Comparison of ENCODE assay signal across 17 mouse cellular contexts in the genomic region with DNA sequence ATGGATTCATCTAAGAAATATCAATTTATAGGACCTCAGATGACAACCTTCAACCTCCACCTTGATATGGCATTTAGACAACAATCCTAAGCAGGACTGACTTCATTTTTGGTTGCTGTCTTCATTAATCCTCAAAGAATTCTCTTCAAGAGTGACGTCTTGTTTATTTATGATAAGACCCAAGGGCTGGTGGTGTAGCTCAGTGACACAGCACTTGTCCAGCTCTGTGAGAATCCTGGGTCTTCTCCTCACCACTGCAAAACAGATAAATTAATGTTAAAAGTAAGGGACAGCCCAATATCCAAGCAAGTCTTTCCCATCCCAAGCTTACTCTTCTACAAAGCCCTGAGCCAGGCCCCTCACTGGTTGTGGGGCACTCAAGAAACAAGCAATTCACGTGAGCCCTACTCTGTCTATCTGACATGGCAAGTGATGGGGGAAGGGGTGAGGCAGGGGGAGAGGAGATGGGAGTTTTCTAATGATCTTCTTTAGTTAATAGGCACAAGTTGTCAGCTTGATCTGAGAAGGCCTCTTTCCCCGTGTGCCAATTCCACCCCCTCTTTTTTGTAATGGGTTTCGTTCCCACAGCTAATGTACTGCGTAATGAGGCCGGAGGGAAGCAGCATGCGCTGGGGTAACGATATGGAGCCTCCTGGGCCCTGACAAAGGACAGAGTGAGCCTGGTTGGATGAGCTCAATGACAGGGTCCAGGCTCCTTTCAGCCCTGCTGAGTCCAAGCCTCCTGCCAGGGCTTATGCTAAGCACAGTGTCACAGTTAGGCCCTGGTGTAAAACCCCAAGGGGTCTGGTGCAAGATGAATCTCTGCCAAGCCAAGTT.
A peak's percentile ranks its signal among the peaks of the same experiment; 100 is the strongest.
DNase-seq lines count a peak whose midpoint lies in the region; ATAC-seq and TF ChIP-seq lines count a peak whose summit lies in the region.
"Had no signal": no experiment of that assay in that cellular context is flagged by ENCODE, and none has a peak within 500 bp of the region (broad histone marks: within the 10 kb centered on the region; RNA-seq: fewer than 3 reads in every experiment).

No protein-coding gene starts in this region.

- WGBS in heart, embryonic 10.5 days, result 61% methylated on average over 8 of the region's 8 CpGs
- 42% methylated on average over 8 of the region's 8 CpGs for WGBS in hindbrain, embryonic 13.5 days
- WGBS in liver, postnatal 0 days (ENCODE audit: insufficient replicate concordance), result 74% methylated on average over 8 of the region's 8 CpGs

- peaks cover 31% of the 10 kb centered on the region for H3K4me1 ChIP-seq in heart, embryonic 10.5 days
- peaks cover 6% of the 10 kb centered on the region; the same call in 1 of the 2 replicates for H3K4me1 ChIP-seq in hindbrain, embryonic 13.5 days (replicated peaks)
- H3K4me1 ChIP-seq in liver, postnatal 0 days (ENCODE audit: insufficient read depth), result peaks cover 24% of the 10 kb centered on the region
- H3K4me1 ChIP-seq: neural tube, embryonic 12.5 days had no signal

- no peak overlapping the region for H3K4me3 ChIP-seq in heart, embryonic 10.5 days
- no peak overlapping the region for H3K4me3 ChIP-seq in hindbrain, embryonic 13.5 days
- no peak overlapping the region for H3K4me3 ChIP-seq in liver, postnatal 0 days (ENCODE audit: low read depth, low read length)
- H3K4me3 ChIP-seq: erythroblast, embryonic 14.5 days; heart, embryonic 13.5 days; megakaryocyte, embryonic 14.5 days; neural tube, embryonic 12.5 days had no signal

- no peak overlapping the region for H3K9ac ChIP-seq in hindbrain, embryonic 13.5 days
- H3K9ac ChIP-seq in liver, postnatal 0 days (replicated peaks), result 0 out of 2 replicates have a peak overlapping the region, but pooled peaks have one; percentile 5
- H3K9ac ChIP-seq: heart, embryonic 13.5 days; lung, embryonic 14.5 days; neural tube, embryonic 12.5 days had no signal

- no peaks in the 10 kb centered on the region for H3K9me3 ChIP-seq in heart, embryonic 10.5 days
- H3K9me3 ChIP-seq in hindbrain, embryonic 13.5 days, result no peaks in the 10 kb centered on the region
- H3K9me3 ChIP-seq in liver, postnatal 0 days (ENCODE audit: low read length), result no peaks in the 10 kb centered on the region
- H3K9me3 ChIP-seq: heart, embryonic 13.5 days; megakaryocyte, embryonic 14.5 days; neural tube, embryonic 12.5 days had no signal

- ATAC-seq in erythroid progenitor cell, adult 5-6 weeks (replicated peaks; ENCODE audit: low FRiP score, poor library complexity, severe bottlenecking), result peak; percentile 35
- ATAC-seq in hindbrain, embryonic 13.5 days (ENCODE audit: low FRiP score), result peak; percentile 39; the same call in 1 of the 2 replicates
- no peak for ATAC-seq in liver, postnatal 0 days
- ATAC-seq: inflammation-experienced regulatory T-cells, adult 6 months had no signal

- intact Hi-C loops in heart, postnatal 14 days (cut with DNase I), result no loop called here

- TF ChIP-seq CTCF in liver, postnatal 0 days (IDR thresholded peaks at IDR 0.05; ENCODE audit: low read depth), result no peak

- H3K27me3 ChIP-seq in heart, embryonic 10.5 days (ENCODE audit: insufficient read depth, poor library complexity, severe bottlenecking), result peaks cover 15% of the 10 kb centered on the region
- peaks cover 2% of the 10 kb centered on the region; the same call in 1 of the 2 replicates for H3K27me3 ChIP-seq in hindbrain, embryonic 13.5 days
- H3K27me3 ChIP-seq in liver, postnatal 0 days (ENCODE audit: insufficient read depth, low read length), result no peaks in the 10 kb centered on the region
- H3K27me3 ChIP-seq: neural tube, embryonic 12.5 days had no signal

- DNase-seq in heart, embryonic 10.5 days (ENCODE audit: low spot score), result no peak
- no peak for DNase-seq in heart, postnatal 14 days
- no peak for DNase-seq in liver, postnatal 0 days
- DNase-seq in layer of hippocampus, postnatal 14 days (ENCODE audit: low spot score in 2 of 2), result no peak
- DNase-seq in testis, postnatal 10 days (ENCODE audit: low spot score), result no peak
- DNase-seq in left cerebral cortex, adult 11 months (ENCODE audit: low spot score), result no peak
- DNase-seq: adrenal gland, postnatal 36 days; kidney, postnatal 14 days; lung, embryonic 14.5 days; thymus, adult 18-20 months had no signal

- peak overlapping the region; percentile 74 for H3K27ac ChIP-seq in heart, embryonic 10.5 days
- no peak overlapping the region for H3K27ac ChIP-seq in hindbrain, embryonic 13.5 days
- H3K27ac ChIP-seq in liver, postnatal 0 days (ENCODE audit: low read depth), result peak overlapping the region; percentile 62; the same call in 1 of the 2 replicates
- H3K27ac ChIP-seq: heart, embryonic 13.5 days; neural tube, embryonic 12.5 days had no signal

- no peak overlapping the region for H3K4me2 ChIP-seq in hindbrain, embryonic 13.5 days
- 0 out of 2 replicates have a peak overlapping the region, but pooled peaks have one; percentile 9 for H3K4me2 ChIP-seq in liver, postnatal 0 days (ENCODE audit: low read depth, low read length)
- H3K4me2 ChIP-seq: heart, embryonic 13.5 days; lung, embryonic 14.5 days; neural tube, embryonic 12.5 days had no signal

- TF ChIP-seq EP300 in liver, postnatal 0 days (IDR thresholded peaks at IDR 0.05; ENCODE audit: low read depth), result no peak

- H3K36me3 ChIP-seq in heart, embryonic 10.5 days, result no peaks in the 10 kb centered on the region
- H3K36me3 ChIP-seq in hindbrain, embryonic 13.5 days, result no peaks in the 10 kb centered on the region
- no peaks in the 10 kb centered on the region for H3K36me3 ChIP-seq in liver, postnatal 0 days (replicated peaks; ENCODE audit: insufficient read depth, low read length)
- H3K36me3 ChIP-seq: heart, embryonic 13.5 days; neural tube, embryonic 12.5 days had no signal
